Mouse (Mus musculus): Measurements from ENCODE around the gene Sub1. TPM values are rescaled to one million over a fixed set of nuclear protein-coding genes. Genes with fewer than 3 reads are reported as not detected.

Sub1 gene
- polyA plus RNA-seq, 1 experiment from 2014 or later, result 739 TPM

- Histone ChIP-seq H3K4me1 (peaks cover 8% of the 10 kb centered on the region), H3K4me3 (no peak overlapping the region), H3K27me3 (ENCODE audit: insufficient read depth, poor library complexity, severe bottlenecking) (no peaks in the 10 kb centered on the region), H3K36me3 (no peaks in the 10 kb centered on the region), H3K27ac (no peak overlapping the region), H3K9me3 (no peaks in the 10 kb centered on the region)
- 59% methylated on average over 13 of the region's 13 CpGs for whole genome bisulfite sequencing
- no peak for DNase-seq (ENCODE audit: low spot score)
Measured at GRCm38 (mm10) chr15:12007971-12008800, 11.4 kb upstream of the Sub1 start.

- no peak for DNase-seq (ENCODE audit: low spot score)
- Histone ChIP-seq H3K4me1 (peaks cover 12% of the 10 kb centered on the region), H3K9me3 (no peaks in the 10 kb centered on the region), H3K27me3 (ENCODE audit: insufficient read depth, poor library complexity, severe bottlenecking) (no peaks in the 10 kb centered on the region), H3K27ac (no peak overlapping the region), H3K36me3 (no peaks in the 10 kb centered on the region), H3K4me3 (no peak overlapping the region)
- 77% methylated on average over 7 of the region's 7 CpGs for WGBS
Measured at GRCm38 (mm10) chr15:12007421-12007820, 10.6 kb upstream of the Sub1 start.

GRCm38 (mm10) chr15:12006169-12006568 is 9.4 kb upstream of the Sub1 start:
- H3K36me3 ChIP-seq, result no peaks in the 10 kb centered on the region
- H3K4me1 ChIP-seq, result peaks cover 12% of the 10 kb centered on the region
- H3K27ac ChIP-seq, result no peak overlapping the region
- no peaks in the 10 kb centered on the region for H3K9me3 ChIP-seq
- H3K4me3 ChIP-seq, result no peak overlapping the region
- no peaks in the 10 kb centered on the region for H3K27me3 ChIP-seq (ENCODE audit: insufficient read depth, poor library complexity, severe bottlenecking)
- DNase-seq (ENCODE audit: low spot score), result no peak
- WGBS, result 89% methylated on average over 6 of the region's 6 CpGs

DNA sequence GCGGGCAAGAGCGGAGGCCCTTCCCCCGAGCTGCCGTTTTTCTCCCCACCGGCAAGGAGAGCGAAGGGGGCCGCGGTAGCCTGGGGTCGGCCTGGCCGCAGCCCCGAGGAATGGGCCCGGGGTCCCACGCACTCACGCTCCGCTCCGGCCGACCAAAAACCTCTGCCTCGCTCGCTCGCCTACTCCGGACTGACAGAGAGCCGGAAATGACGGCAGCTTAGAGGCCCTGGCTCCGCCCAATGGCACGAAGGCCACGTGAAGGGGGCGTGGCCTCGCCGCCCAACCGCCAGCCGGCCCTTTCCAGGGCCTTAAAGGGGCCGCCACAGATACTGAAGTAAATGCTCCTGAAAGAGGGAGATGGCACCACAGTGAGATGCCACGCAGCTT is 975 bp downstream of the Sub1 start:
- Histone ChIP-seq H3K27ac (peak overlapping the region; percentile 97), H3K9me3 (no peaks in the 10 kb centered on the region), H3K4me1 (peaks cover 7% of the 10 kb centered on the region; the same call in 1 of the 2 replicates), H3K27me3 (ENCODE audit: insufficient read depth, poor library complexity, severe bottlenecking) (no peaks in the 10 kb centered on the region), H3K36me3 (peaks cover 28% of the 10 kb centered on the region), H3K4me3 (peak overlapping the region; percentile 96)
- WGBS, result under 1% methylated on average over 33 of the region's 33 CpGs
- DNase-seq (ENCODE audit: low spot score), result peak; percentile 95

GRCm38 (mm10) chr15:11994921-11995814 is 1.6 kb downstream of the Sub1 start:
- peaks cover 35% of the 10 kb centered on the region for H3K36me3 ChIP-seq
- H3K4me1 ChIP-seq, result peaks cover 7% of the 10 kb centered on the region; the same call in 1 of the 2 replicates
- peak; percentile 89 for DNase-seq (ENCODE audit: low spot score)
- WGBS, result 1% methylated on average over 71 of the region's 71 CpGs
- no peaks in the 10 kb centered on the region for H3K27me3 ChIP-seq (ENCODE audit: insufficient read depth, poor library complexity, severe bottlenecking)
- peak overlapping the region; percentile 96 for H3K4me3 ChIP-seq
- peak overlapping the region; percentile 97 for H3K27ac ChIP-seq
- H3K9me3 ChIP-seq, result no peaks in the 10 kb centered on the region

GRCm38 (mm10) chr15:11994006-11994405 is 2.8 kb downstream of the Sub1 start:
- Histone ChIP-seq H3K4me1 (peaks cover 7% of the 10 kb centered on the region; the same call in 1 of the 2 replicates), H3K9me3 (no peaks in the 10 kb centered on the region), H3K27ac (no peak overlapping the region), H3K4me3 (peak overlapping the region; percentile 96), H3K27me3 (ENCODE audit: insufficient read depth, poor library complexity, severe bottlenecking) (no peaks in the 10 kb centered on the region), H3K36me3 (peaks cover 46% of the 10 kb centered on the region)
- DNase-seq (ENCODE audit: low spot score), result no peak
- WGBS, result 80% methylated on average over 2 of the region's 2 CpGs

DNA sequence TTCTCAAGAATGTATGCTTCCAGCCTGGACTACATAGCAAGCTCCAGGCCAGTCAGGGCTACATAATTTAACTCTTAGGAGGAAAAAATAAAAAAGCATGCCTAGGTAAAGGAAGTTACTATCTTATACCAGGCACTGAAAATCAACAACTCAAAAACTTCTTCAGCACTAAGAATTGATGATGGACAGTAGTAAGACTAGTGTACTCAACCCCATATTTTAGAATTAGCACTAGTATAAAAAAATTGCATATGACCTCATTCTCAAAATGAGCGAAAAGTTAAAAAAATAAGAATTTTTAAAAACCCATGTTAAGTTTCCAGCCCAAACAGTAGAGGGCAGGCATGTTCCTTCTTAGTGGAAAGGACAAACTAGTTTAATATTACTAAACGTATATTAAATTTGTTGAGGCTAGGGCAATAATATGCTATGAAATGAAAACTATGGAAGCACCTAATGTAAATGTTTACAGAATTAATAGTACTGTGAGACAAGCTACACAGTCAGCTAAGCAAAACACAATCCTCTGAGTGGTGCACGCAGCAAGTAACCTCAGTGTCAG is 5.2 kb downstream of the Sub1 start:
- Histone ChIP-seq H3K27me3 (ENCODE audit: insufficient read depth, poor library complexity, severe bottlenecking) (no peaks in the 10 kb centered on the region), H3K36me3 (peaks cover 70% of the 10 kb centered on the region), H3K4me1 (peaks cover 7% of the 10 kb centered on the region; the same call in 1 of the 2 replicates), H3K9me3 (no peaks in the 10 kb centered on the region), H3K27ac (no peak overlapping the region), H3K4me3 (no peak overlapping the region)
- WGBS, result 89% methylated on average over 3 of the region's 3 CpGs
- DNase-seq (ENCODE audit: low spot score), result no peak

DNA sequence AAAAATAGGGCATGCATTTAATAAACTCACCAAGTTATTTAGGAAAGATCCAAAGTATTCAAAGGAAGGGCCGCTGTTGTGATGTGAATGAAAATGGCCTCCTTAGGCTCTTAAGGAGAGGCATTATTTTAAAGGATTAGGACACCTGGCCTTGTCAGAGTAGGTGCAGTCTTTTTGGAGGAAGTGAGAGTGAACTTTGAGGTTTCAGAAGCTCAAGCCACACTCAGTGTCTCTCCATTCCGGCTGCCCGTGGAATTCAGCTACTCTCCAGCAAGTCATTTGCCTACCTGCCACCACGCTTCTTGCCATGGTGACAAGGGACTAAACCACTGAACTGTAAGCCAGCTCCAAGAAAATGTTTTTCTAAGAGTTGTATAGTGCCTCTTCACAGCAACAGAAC is 8.2 kb downstream of the Sub1 start:
- no peak for DNase-seq (ENCODE audit: low spot score)
- Histone ChIP-seq H3K27me3 (ENCODE audit: insufficient read depth, poor library complexity, severe bottlenecking) (no peaks in the 10 kb centered on the region), H3K9me3 (no peaks in the 10 kb centered on the region), H3K36me3 (peaks cover 100% of the 10 kb centered on the region), H3K4me3 (no peak overlapping the region), H3K4me1 (no peaks in the 10 kb centered on the region), H3K27ac (no peak overlapping the region)
- WGBS, result 91% methylated on average over 4 of the region's 4 CpGs

- 84% methylated on average over 2 of the region's 2 CpGs for WGBS
- no peaks in the 10 kb centered on the region for H3K27me3 ChIP-seq (ENCODE audit: insufficient read depth, poor library complexity, severe bottlenecking)
- no peaks in the 10 kb centered on the region for H3K4me1 ChIP-seq
- no peaks in the 10 kb centered on the region for H3K9me3 ChIP-seq
- H3K36me3 ChIP-seq, result peaks cover 99% of the 10 kb centered on the region
- H3K27ac ChIP-seq, result no peak overlapping the region
- DNase-seq (ENCODE audit: low spot score), result no peak
- no peak overlapping the region for H3K4me3 ChIP-seq
Measured at GRCm38 (mm10) chr15:11987892-11988291, 8.9 kb downstream of the Sub1 start.

GRCm38 (mm10) chr15:11981985-11982384 is 14.8 kb downstream of the Sub1 start:
- Histone ChIP-seq H3K36me3 (peaks cover 77% of the 10 kb centered on the region), H3K4me1 (no peaks in the 10 kb centered on the region), H3K9me3 (no peaks in the 10 kb centered on the region), H3K27ac (no peak overlapping the region), H3K4me3 (no peak overlapping the region), H3K27me3 (ENCODE audit: insufficient read depth, poor library complexity, severe bottlenecking) (no peaks in the 10 kb centered on the region)
- WGBS, result 84% methylated on average over 2 of the region's 2 CpGs
- DNase-seq (ENCODE audit: low spot score), result no peak

DNA sequence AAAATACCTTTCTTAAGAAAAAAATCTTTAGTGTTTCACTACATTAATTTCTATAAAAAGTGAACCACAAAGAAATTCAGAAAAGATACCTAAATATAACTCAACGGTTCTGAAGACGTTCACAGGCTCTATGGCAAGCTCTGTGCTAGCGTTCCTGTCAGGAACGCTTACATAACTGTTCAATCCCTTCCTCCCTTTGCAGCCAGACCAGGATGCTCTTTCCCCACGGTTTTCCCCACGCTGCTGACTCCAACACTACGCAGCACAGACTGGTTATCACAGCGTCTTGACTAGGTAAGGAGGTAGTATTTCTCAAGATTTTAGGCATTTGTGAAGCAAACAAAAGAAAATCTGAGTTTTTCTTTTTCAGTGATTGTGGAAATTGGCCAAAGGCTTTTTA is 15.3 kb downstream of the Sub1 start:
- H3K27ac ChIP-seq, result no peak overlapping the region
- H3K27me3 ChIP-seq (ENCODE audit: insufficient read depth, poor library complexity, severe bottlenecking), result no peaks in the 10 kb centered on the region
- no peaks in the 10 kb centered on the region for H3K4me1 ChIP-seq
- no peak overlapping the region for H3K4me3 ChIP-seq
- no peaks in the 10 kb centered on the region for H3K9me3 ChIP-seq
- WGBS, result 88% methylated on average over 8 of the region's 8 CpGs
- H3K36me3 ChIP-seq, result peaks cover 72% of the 10 kb centered on the region
- DNase-seq (ENCODE audit: low spot score), result no peak

DNA sequence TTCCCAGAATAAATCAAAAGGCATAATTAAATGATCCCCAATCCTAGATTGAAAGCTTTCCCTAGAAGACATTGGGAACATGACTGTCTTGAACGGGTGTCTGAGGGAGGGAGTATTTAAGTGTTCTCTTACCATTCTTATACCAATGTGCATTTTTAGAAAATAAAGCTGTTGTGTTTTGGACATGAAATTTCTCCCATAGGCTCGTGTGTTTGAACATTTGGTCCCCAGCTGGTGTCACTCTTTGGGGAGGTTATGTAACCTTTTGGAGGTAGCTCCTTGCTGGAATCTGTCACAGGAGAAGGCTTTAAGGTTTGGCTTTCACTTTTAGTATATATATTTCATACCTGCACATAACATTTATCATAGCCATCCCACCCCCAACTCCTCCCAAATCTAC is 18.6 kb downstream of the Sub1 start:
- no peak overlapping the region for H3K4me3 ChIP-seq
- H3K36me3 ChIP-seq, result peaks cover 39% of the 10 kb centered on the region
- H3K27me3 ChIP-seq (ENCODE audit: insufficient read depth, poor library complexity, severe bottlenecking), result no peaks in the 10 kb centered on the region
- H3K9me3 ChIP-seq, result no peaks in the 10 kb centered on the region
- H3K27ac ChIP-seq, result no peak overlapping the region
- WGBS, result 85% methylated on average over 2 of the region's 2 CpGs
- no peak for DNase-seq (ENCODE audit: low spot score)
- H3K4me1 ChIP-seq, result no peaks in the 10 kb centered on the region

GRCm38 (mm10) chr15:11977071-11977470 is 19.7 kb downstream of the Sub1 start:
- no peak overlapping the region for H3K4me3 ChIP-seq
- 82% methylated on average over 1 of the region's 1 CpGs for WGBS
- no peaks in the 10 kb centered on the region for H3K9me3 ChIP-seq
- no peak overlapping the region for H3K27ac ChIP-seq
- no peak for DNase-seq (ENCODE audit: low spot score)
- H3K4me1 ChIP-seq, result no peaks in the 10 kb centered on the region
- H3K36me3 ChIP-seq, result peaks cover 29% of the 10 kb centered on the region
- H3K27me3 ChIP-seq (ENCODE audit: insufficient read depth, poor library complexity, severe bottlenecking), result no peaks in the 10 kb centered on the region
